Mouse (Mus musculus) forebrain, embryonic 10.5 days (tissue): ENCODE results near the gene Cntf. TPM values are rescaled to one million over a fixed set of nuclear protein-coding genes. Genes with fewer than 3 reads are reported as not detected.

Experiments used
- DNase-seq: peaks from one replicate; pipeline ENCODE4 v3.0.0-alpha.2; 2017; ENCODE audit warnings: low spot score; ENCODE audit errors: extremely low spot score
- H3K27ac ChIP-seq: fragments of 300-500 bp; sonication (generic); 2 replicates; pipeline ENCODE4 v1.5.1; 2016; ENCODE audit warnings: mild to moderate bottlenecking
- H3K27me3 ChIP-seq: fragments of 300-500 bp; sonication (generic); 2 replicates; pipeline ENCODE4 v1.6.1; 2016; ENCODE audit warnings: mild to moderate bottlenecking; ENCODE audit not compliant: poor library complexity, severe bottlenecking
- H3K36me3 ChIP-seq: fragments of 300-500 bp; sonication (generic); replicated peaks from 2 replicates; pipeline ENCODE4 v1.6.1; 2016; ENCODE audit warnings: mild to moderate bottlenecking, moderate library complexity
- H3K4me1 ChIP-seq: fragments of 300-500 bp; sonication (generic); 2 replicates; pipeline ENCODE4 v1.6.1; 2016
- H3K4me3 ChIP-seq: fragments of 300-500 bp; sonication (generic); 2 replicates; pipeline ENCODE4 v1.5.1; 2016; ENCODE audit warnings: mild to moderate bottlenecking, moderate library complexity
- H3K9me3 ChIP-seq: fragments of 300-500 bp; sonication (generic); 2 replicates; pipeline ENCODE4 v1.6.1; 2016; ENCODE audit warnings: mild to moderate bottlenecking, moderate library complexity
- WGBS: fragments of 180-500 bp; shearing (Covaris S2); methylation state at CpG from one replicate; pipeline ENCODE4 v1.1.7; 2016; 5-methylcytosine and 5-hydroxymethylcytosine counted together
- polyA plus RNA-seq: library from polyadenylated mRNA; unstranded; fragments of >200 nt; fragmentation: Nextera tagmentation; extraction: Ambion mirVana; gene quantifications from 2 replicates; pipeline ENCODE4 v1.2.1, GENCODE M21; 2016

Gene Cntf
- polyA plus RNA-seq = 1.9 and 2.1 TPM in 2 replicates

- 42% methylated on average over 7 of the region's 7 CpGs for WGBS
- Histone ChIP-seq H3K9me3 (no peaks in the 10 kb centered on the region), H3K27ac (no peak within 1 kb of the TSS), H3K4me3 (no peak within 1 kb of the TSS), H3K27me3 (no peaks in the 10 kb centered on the region), H3K4me1 (peaks cover 25% of the 10 kb centered on the region), H3K36me3 (peaks cover 86% of the 10 kb centered on the region)
- DNase-seq = no peak
Measured at GRCm38 (mm10) chr19:12765308-12765707, at the start of gene Cntf. Gene Cntf (minus strand): TSS chr19:12765632.

DNA sequence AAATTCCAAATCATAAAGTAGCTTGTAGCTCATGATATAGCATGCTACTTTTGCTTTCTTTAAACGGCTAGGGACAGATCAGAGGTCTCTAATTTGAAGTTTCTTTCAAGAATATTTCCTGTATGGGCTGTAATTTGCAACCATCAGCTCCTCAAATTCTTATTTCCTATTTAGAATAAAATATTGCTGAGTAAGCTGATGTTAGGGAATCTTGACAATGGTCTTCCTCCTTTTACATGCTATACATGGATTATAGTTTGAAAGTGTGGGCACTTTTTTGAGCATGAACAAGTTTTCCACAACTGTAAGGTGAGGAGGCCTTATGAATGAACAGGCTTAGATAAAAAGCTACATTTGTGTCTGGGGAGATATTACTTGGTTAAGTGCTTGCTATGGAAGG, 48.5 kb upstream of the Cntf start:
- Histone ChIP-seq H3K4me1 (no peaks in the 10 kb centered on the region), H3K27ac (no peak overlapping the region), H3K4me3 (no peak overlapping the region), H3K9me3 (no peaks in the 10 kb centered on the region), H3K27me3 (no peaks in the 10 kb centered on the region), H3K36me3 (no peaks in the 10 kb centered on the region)
- 71% methylated on average over 1 of the region's 1 CpGs for WGBS
- DNase-seq = no peak

DNA sequence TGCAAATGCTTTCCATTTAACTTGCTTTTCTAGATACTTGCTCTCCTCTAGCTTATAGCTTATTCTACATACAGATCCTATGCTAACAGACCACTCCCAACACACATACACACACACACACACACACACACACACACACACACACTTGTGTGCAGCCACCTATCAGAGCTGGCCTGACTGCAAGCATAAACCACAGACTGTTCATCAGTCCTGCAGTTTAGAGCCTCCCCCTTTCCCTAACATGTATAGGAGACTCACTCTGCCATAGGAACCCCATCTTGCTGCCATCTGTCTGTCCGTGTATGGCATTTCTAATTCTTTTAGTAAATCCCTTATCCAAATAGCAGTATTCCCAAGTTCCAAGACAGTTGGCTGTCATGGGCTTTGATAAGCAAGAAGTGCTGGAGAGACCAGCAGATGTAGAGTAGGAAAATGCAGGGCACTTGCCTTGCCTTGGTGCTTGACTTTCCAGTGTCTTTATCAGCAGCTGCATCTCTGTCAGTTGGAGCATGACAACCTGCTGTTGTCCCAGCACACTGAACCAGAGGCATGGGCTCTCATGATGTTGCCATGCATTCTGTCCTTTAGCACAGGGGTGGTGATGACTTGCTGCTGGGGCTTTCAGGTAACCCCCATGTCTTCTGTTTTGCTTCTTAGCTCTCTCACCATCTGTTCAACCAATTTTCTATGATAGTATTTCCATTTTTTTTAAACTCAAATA, 47.4 kb upstream of the Cntf start:
- no peaks in the 10 kb centered on the region for H3K36me3 ChIP-seq
- no peak overlapping the region for H3K4me3 ChIP-seq
- 78% methylated on average over 1 of the region's 1 CpGs for WGBS
- no peak for DNase-seq
- no peaks in the 10 kb centered on the region for H3K27me3 ChIP-seq
- H3K9me3 ChIP-seq = no peaks in the 10 kb centered on the region
- H3K27ac ChIP-seq = no peak overlapping the region
- no peaks in the 10 kb centered on the region for H3K4me1 ChIP-seq

DNA sequence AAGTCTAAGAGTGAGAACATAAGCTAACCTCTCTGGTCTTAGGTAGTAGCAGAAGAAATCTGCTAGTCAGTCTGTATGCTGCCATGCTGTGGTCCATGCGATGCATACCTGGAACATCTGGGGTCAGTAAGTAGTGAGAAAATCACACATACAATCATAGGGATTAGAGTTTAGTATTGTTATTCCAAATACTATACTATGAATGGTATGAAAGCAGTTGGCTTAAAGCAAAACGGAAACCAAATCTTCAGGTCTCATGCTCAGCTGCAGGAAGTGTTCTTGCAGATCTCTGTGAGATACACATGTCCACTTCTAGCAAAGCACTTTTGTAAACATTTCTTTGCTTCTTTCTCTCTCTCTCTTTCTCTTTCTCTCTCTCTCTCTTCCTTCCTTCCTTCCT, 40.8 kb upstream of the Cntf start:
- H3K4me3 ChIP-seq = no peak overlapping the region
- no peak overlapping the region for H3K27ac ChIP-seq
- WGBS = 74% methylated on average over 2 of the region's 2 CpGs
- no peak for DNase-seq
- no peaks in the 10 kb centered on the region for H3K4me1 ChIP-seq
- no peaks in the 10 kb centered on the region for H3K27me3 ChIP-seq
- H3K36me3 ChIP-seq = no peaks in the 10 kb centered on the region
- H3K9me3 ChIP-seq = no peaks in the 10 kb centered on the region

- H3K4me1 ChIP-seq = no peaks in the 10 kb centered on the region
- H3K4me3 ChIP-seq = no peak overlapping the region
- no peak for DNase-seq
- H3K27me3 ChIP-seq = no peaks in the 10 kb centered on the region
- H3K27ac ChIP-seq = no peak overlapping the region
- H3K9me3 ChIP-seq = no peaks in the 10 kb centered on the region
- WGBS = 87% methylated on average over 3 of the region's 3 CpGs
- H3K36me3 ChIP-seq = no peaks in the 10 kb centered on the region
Measured at GRCm38 (mm10) chr19:12805730-12806129, 40.3 kb upstream of the Cntf start.

GRCm38 (mm10) chr19:12804237-12804636, 38.8 kb upstream of the Cntf start:
- Histone ChIP-seq H3K4me3 (no peak overlapping the region), H3K4me1 (no peaks in the 10 kb centered on the region), H3K9me3 (no peaks in the 10 kb centered on the region), H3K36me3 (no peaks in the 10 kb centered on the region), H3K27ac (no peak overlapping the region), H3K27me3 (no peaks in the 10 kb centered on the region)
- WGBS = 76% methylated on average over 1 of the region's 1 CpGs
- no peak for DNase-seq

GRCm38 (mm10) chr19:12802830-12803229, 37.4 kb upstream of the Cntf start:
- H3K27me3 ChIP-seq = no peaks in the 10 kb centered on the region
- H3K4me1 ChIP-seq = peaks cover under 1% of the 10 kb centered on the region
- DNase-seq = no peak
- WGBS = 82% methylated on average over 3 of the region's 3 CpGs
- no peaks in the 10 kb centered on the region for H3K36me3 ChIP-seq
- H3K9me3 ChIP-seq = no peaks in the 10 kb centered on the region
- no peak overlapping the region for H3K27ac ChIP-seq
- no peak overlapping the region for H3K4me3 ChIP-seq

- Histone ChIP-seq H3K36me3 (no peaks in the 10 kb centered on the region), H3K4me1 (peaks cover 6% of the 10 kb centered on the region), H3K27me3 (no peaks in the 10 kb centered on the region), H3K4me3 (no peak overlapping the region), H3K9me3 (no peaks in the 10 kb centered on the region), H3K27ac (no peak overlapping the region)
- DNase-seq = no peak
- whole genome bisulfite sequencing = 79% methylated on average over 3 of the region's 3 CpGs
Measured at GRCm38 (mm10) chr19:12801046-12801445, 35.6 kb upstream of the Cntf start.

DNA sequence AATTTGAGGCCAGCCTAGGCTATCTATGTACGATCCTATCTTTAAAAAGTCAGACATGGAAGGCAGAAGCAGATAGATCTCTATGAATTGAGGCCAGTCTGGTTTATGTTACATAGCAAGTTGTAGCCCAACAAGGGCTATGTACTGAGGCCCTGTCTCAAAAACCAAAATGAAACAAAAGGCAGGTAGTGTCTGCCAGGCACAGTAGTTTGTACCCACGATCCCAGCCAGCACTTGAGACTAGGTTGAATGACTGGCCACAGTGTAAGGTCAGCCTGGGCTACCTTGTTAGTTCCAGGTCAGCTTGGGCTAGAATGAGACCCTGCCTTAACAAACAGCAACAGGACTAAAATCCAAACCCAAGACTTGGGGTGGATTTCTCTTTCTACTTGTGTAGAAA, 35.2 kb upstream of the Cntf start:
- Histone ChIP-seq H3K9me3 (no peaks in the 10 kb centered on the region), H3K4me3 (no peak overlapping the region), H3K36me3 (no peaks in the 10 kb centered on the region), H3K27ac (no peak overlapping the region), H3K27me3 (no peaks in the 10 kb centered on the region), H3K4me1 (peaks cover 6% of the 10 kb centered on the region)
- WGBS = 84% methylated on average over 2 of the region's 2 CpGs
- DNase-seq = no peak

- H3K4me3 ChIP-seq = no peak overlapping the region
- no peak for DNase-seq
- no peak overlapping the region for H3K27ac ChIP-seq
- H3K9me3 ChIP-seq = no peaks in the 10 kb centered on the region
- no peaks in the 10 kb centered on the region for H3K27me3 ChIP-seq
- H3K4me1 ChIP-seq = peaks cover 6% of the 10 kb centered on the region
- WGBS = 82% methylated on average over 3 of the region's 3 CpGs
- no peaks in the 10 kb centered on the region for H3K36me3 ChIP-seq
Measured at GRCm38 (mm10) chr19:12799081-12799480, 33.6 kb upstream of the Cntf start.

- Histone ChIP-seq H3K9me3 (no peaks in the 10 kb centered on the region), H3K27me3 (no peaks in the 10 kb centered on the region), H3K4me3 (no peak overlapping the region), H3K4me1 (peaks cover 12% of the 10 kb centered on the region), H3K27ac (no peak overlapping the region), H3K36me3 (no peaks in the 10 kb centered on the region)
- WGBS = 89% methylated on average over 4 of the region's 4 CpGs
- DNase-seq = no peak
Measured at GRCm38 (mm10) chr19:12798404-12798803, 33.0 kb upstream of the Cntf start.

DNA sequence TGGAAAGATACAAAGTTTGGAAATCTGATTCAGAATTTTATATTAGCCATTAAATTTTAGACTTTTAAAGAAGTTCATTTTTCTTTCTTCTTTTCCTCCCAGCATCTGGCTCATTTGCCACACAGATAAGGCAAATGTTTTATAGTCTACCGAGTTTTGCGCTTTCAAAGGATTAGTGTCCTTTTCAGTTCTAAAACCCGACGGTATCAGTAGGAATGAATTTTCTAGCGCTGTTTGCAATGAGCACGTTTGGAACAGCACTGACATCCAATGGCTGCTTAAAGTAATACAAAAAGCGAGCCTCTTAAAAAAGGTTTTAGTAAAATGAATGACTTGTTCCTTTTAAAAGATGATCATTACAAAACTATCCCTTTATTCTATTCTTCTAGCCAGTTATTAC, 31.6 kb upstream of the Cntf start:
- Histone ChIP-seq H3K36me3 (no peaks in the 10 kb centered on the region), H3K9me3 (no peaks in the 10 kb centered on the region), H3K27me3 (no peaks in the 10 kb centered on the region), H3K4me3 (peak overlapping the region; percentile 90), H3K4me1 (peaks cover 24% of the 10 kb centered on the region), H3K27ac (peak overlapping the region; percentile 99)
- no peak for DNase-seq
- WGBS = 1% methylated on average over 7 of the region's 7 CpGs

DNA sequence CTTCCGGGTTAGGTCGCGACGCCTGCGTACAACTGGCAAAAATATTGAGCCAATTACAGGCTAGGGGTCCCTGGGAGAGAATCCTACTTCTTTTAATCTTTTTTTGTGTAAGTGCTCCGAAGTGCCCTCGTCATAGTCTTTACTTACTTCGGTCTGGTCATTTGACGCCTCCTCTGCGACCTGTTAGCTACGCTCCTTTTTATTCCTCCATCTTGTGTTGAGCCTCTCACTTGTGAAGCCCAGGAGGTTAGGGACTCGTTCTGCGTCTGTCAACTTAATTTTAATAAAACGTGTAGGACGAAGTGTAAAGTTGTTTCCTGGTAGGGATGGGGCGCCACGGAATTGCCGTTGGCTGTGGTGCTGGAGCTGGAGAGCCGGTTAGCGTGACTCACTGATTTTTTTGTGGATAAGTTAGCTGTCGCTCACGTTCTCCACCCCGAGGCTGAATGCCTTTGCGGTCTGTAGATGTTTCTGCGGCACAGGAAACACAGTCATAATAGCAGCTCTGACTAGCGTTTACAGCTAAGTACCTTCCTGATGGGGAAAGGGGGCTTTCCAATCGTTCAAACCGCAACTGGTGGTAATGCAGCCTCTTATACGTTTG, 31.0 kb upstream of the Cntf start:
- DNase-seq = peak; percentile 67
- peak overlapping the region; percentile 99 for H3K27ac ChIP-seq
- H3K27me3 ChIP-seq = no peaks in the 10 kb centered on the region
- no peaks in the 10 kb centered on the region for H3K9me3 ChIP-seq
- under 1% methylated on average over 29 of the region's 29 CpGs for WGBS
- H3K4me3 ChIP-seq = peak overlapping the region; percentile 90
- H3K36me3 ChIP-seq = no peaks in the 10 kb centered on the region
- H3K4me1 ChIP-seq = peaks cover 28% of the 10 kb centered on the region
